Mouse (Mus musculus): ENCODE measurements around the gene Pdia4. TPM values are rescaled to one million over a fixed set of nuclear protein-coding genes. Genes with fewer than 3 reads are reported as not detected.
A peak's percentile ranks its signal among the peaks of the same experiment; 100 is the strongest.
"Not testable (repeated sequence)": the region's sequence is repeated elsewhere in the genome, so short reads cannot be mapped to it uniquely, and the experiment has no call there.

Gene Pdia4
- polyA plus RNA-seq, 1 experiment from 2014 or later: 280 TPM

- H3K4me1 ChIP-seq: no peaks in the 10 kb centered on the region
- WGBS: 70% methylated on average over 5 of the region's 5 CpGs
- no peaks in the 10 kb centered on the region for H3K36me3 ChIP-seq
- H3K4me2 ChIP-seq: no peak overlapping the region
- no peak overlapping the region for H3K9ac ChIP-seq
- H3K27ac ChIP-seq: no peak overlapping the region
- H3K9me3 ChIP-seq: no peaks in the 10 kb centered on the region
- no peak overlapping the region for H3K4me3 ChIP-seq (replicated peaks)
- ATAC-seq (ENCODE audit: insufficient read depth, low FRiP score, low read depth): no peak
- no peaks in the 10 kb centered on the region for H3K27me3 ChIP-seq (replicated peaks)
Measured at GRCm38 (mm10) chr6:47784707-47785412, 28.4 kb downstream of the Pdia4 start.

GRCm38 (mm10) chr6:47781091-47781968 is 31.9 kb downstream of the Pdia4 start:
- no peaks in the 10 kb centered on the region for H3K36me3 ChIP-seq
- H3K4me3 ChIP-seq (replicated peaks): peak overlapping the region; percentile 54
- no peaks in the 10 kb centered on the region for H3K9me3 ChIP-seq
- H3K4me1 ChIP-seq: 0 out of 2 replicates have a peak, but pooled peaks cover 3% of the 10 kb centered on the region
- under 1% methylated on average over 21 of the region's 21 CpGs for WGBS
- peak; percentile 77 for ATAC-seq (ENCODE audit: insufficient read depth, low FRiP score, low read depth)
- H3K4me2 ChIP-seq: peak overlapping the region; percentile 49
- H3K9ac ChIP-seq: peak overlapping the region; percentile 16; the same call in 1 of the 2 replicates
- peak overlapping the region; percentile 67; the same call in 1 of the 2 replicates for H3K27ac ChIP-seq
- H3K27me3 ChIP-seq (replicated peaks): no peaks in the 10 kb centered on the region

- ATAC-seq (ENCODE audit: insufficient read depth, low FRiP score, low read depth): no peak
Measured at GRCm38 (mm10) chr6:47780576-47781013, 32.6 kb downstream of the Pdia4 start.

GRCm38 (mm10) chr6:47771760-47772159 is 41.5 kb downstream of the Pdia4 start:
- not testable (repeated sequence) for H3K9ac ChIP-seq; H3K36me3 ChIP-seq; H3K4me1 ChIP-seq; ATAC-seq (ENCODE audit: insufficient read depth, low FRiP score, low read depth); H3K27ac ChIP-seq; H3K27me3 ChIP-seq (replicated peaks); H3K4me3 ChIP-seq (replicated peaks); H3K9me3 ChIP-seq
- WGBS: 47% methylated on average over 8 of the region's 19 CpGs
- H3K4me2 ChIP-seq: peak overlapping the region; percentile 42

More at GRCm38 (mm10) chr6:47780576-47781013, 32.6 kb downstream of the Pdia4 start:
- Histone ChIP-seq H3K9me3 (no peaks in the 10 kb centered on the region), H3K27me3 (replicated peaks) (no peaks in the 10 kb centered on the region), H3K4me3 (replicated peaks) (peak overlapping the region; percentile 54), H3K27ac (peak overlapping the region; percentile 67; the same call in 1 of the 2 replicates), H3K4me1 (0 out of 2 replicates have a peak, but pooled peaks cover 3% of the 10 kb centered on the region), H3K4me2 (peak overlapping the region; percentile 48), H3K9ac (no peak overlapping the region; the same call in 1 of the 2 replicates), H3K36me3 (no peaks in the 10 kb centered on the region)
- WGBS: 19% methylated on average over 2 of the region's 2 CpGs

- not testable (repeated sequence) for H3K27me3 ChIP-seq (replicated peaks); ATAC-seq (ENCODE audit: insufficient read depth, low FRiP score, low read depth); H3K4me2 ChIP-seq; H3K36me3 ChIP-seq; H3K9me3 ChIP-seq; H3K4me3 ChIP-seq (replicated peaks); H3K4me1 ChIP-seq; H3K9ac ChIP-seq; H3K27ac ChIP-seq
- WGBS: 83% methylated on average over 12 of the region's 12 CpGs
Measured at GRCm38 (mm10) chr6:47771113-47771512, 42.1 kb downstream of the Pdia4 start.

- H3K9me3 ChIP-seq; H3K27me3 ChIP-seq (replicated peaks); H3K4me2 ChIP-seq; ATAC-seq (ENCODE audit: insufficient read depth, low FRiP score, low read depth); H3K9ac ChIP-seq; H3K36me3 ChIP-seq; H3K4me1 ChIP-seq; H3K27ac ChIP-seq; H3K4me3 ChIP-seq (replicated peaks): not testable (repeated sequence)
- 68% methylated on average over 4 of the region's 4 CpGs for WGBS
Measured at GRCm38 (mm10) chr6:47769861-47770260, 43.4 kb downstream of the Pdia4 start.

GRCm38 (mm10) chr6:47768520-47768919 is 44.7 kb downstream of the Pdia4 start:
- H3K9me3 ChIP-seq; H3K36me3 ChIP-seq; H3K27me3 ChIP-seq (replicated peaks); H3K4me1 ChIP-seq; H3K4me2 ChIP-seq; H3K4me3 ChIP-seq (replicated peaks); H3K9ac ChIP-seq; H3K27ac ChIP-seq; ATAC-seq (ENCODE audit: insufficient read depth, low FRiP score, low read depth): not testable (repeated sequence)
- WGBS: 78% methylated on average over 4 of the region's 12 CpGs

GRCm38 (mm10) chr6:47767355-47767754 is 45.9 kb downstream of the Pdia4 start:
- not testable (repeated sequence) for H3K27ac ChIP-seq; H3K36me3 ChIP-seq; H3K4me3 ChIP-seq (replicated peaks); H3K9ac ChIP-seq; H3K27me3 ChIP-seq (replicated peaks); H3K4me1 ChIP-seq; H3K4me2 ChIP-seq; ATAC-seq (ENCODE audit: insufficient read depth, low FRiP score, low read depth); H3K9me3 ChIP-seq
- 48% methylated on average over 5 of the region's 20 CpGs for WGBS

GRCm38 (mm10) chr6:47762686-47763085 is 50.5 kb downstream of the Pdia4 start:
- not testable (repeated sequence) for H3K4me3 ChIP-seq (replicated peaks); H3K4me1 ChIP-seq; H3K36me3 ChIP-seq; H3K4me2 ChIP-seq; H3K27me3 ChIP-seq (replicated peaks); H3K27ac ChIP-seq; H3K9me3 ChIP-seq; H3K9ac ChIP-seq; ATAC-seq (ENCODE audit: insufficient read depth, low FRiP score, low read depth)
- 71% methylated on average over 9 of the region's 10 CpGs for WGBS

GRCm38 (mm10) chr6:47759406-47759805 is 53.8 kb downstream of the Pdia4 start:
- not testable (repeated sequence) for H3K9ac ChIP-seq; H3K4me3 ChIP-seq (replicated peaks); H3K36me3 ChIP-seq; H3K9me3 ChIP-seq; H3K27ac ChIP-seq; H3K27me3 ChIP-seq (replicated peaks); H3K4me2 ChIP-seq; ATAC-seq (ENCODE audit: insufficient read depth, low FRiP score, low read depth); H3K4me1 ChIP-seq
- WGBS: 80% methylated on average over 14 of the region's 16 CpGs

- WGBS: 4% methylated on average over 21 of the region's 38 CpGs
- not testable (repeated sequence) for ATAC-seq (ENCODE audit: insufficient read depth, low FRiP score, low read depth); H3K9ac ChIP-seq; H3K27me3 ChIP-seq (replicated peaks); H3K27ac ChIP-seq; H3K36me3 ChIP-seq; H3K9me3 ChIP-seq; H3K4me1 ChIP-seq
- H3K4me3 ChIP-seq (replicated peaks): peak overlapping the region; percentile 25; the same call in 1 of the 2 replicates
- H3K4me2 ChIP-seq: peak overlapping the region; percentile 44
Measured at GRCm38 (mm10) chr6:47757849-47758248, 55.4 kb downstream of the Pdia4 start.

GRCm38 (mm10) chr6:47757429-47757828 is 55.8 kb downstream of the Pdia4 start:
- not testable (repeated sequence) for H3K9ac ChIP-seq; H3K4me1 ChIP-seq; H3K9me3 ChIP-seq; H3K27me3 ChIP-seq (replicated peaks); H3K4me2 ChIP-seq; H3K27ac ChIP-seq; H3K36me3 ChIP-seq; ATAC-seq (ENCODE audit: insufficient read depth, low FRiP score, low read depth); H3K4me3 ChIP-seq (replicated peaks)
- 5% methylated on average over 4 of the region's 22 CpGs for WGBS

All from stomach, embryonic 15.5 days (tissue).